Mouse (Mus musculus): ENCODE data around the gene Upf3a. TPM values are rescaled to one million over a fixed set of nuclear protein-coding genes. Genes with fewer than 3 reads are reported as not detected.

Gene Upf3a
- total RNA-seq, 4 experiments from 2014 or later: 24.9 to 36.0 (median 32.3) TPM

Other genes starting within 250 kb of the Upf3a start
- gene 1700029H14Rik, start 223.2 kb upstream of the Upf3a start, total RNA-seq (2022): not detected
- gene Rasa3, start 108.0 kb upstream of the Upf3a start, total RNA-seq (2022): 10 to 100 TPM; 27.8 to 46.6 (median 33.1) TPM
- under 1 TPM in 3 of 4 experiments, not detected in 1; 0.37 to 0.67 (median 0.45) TPM for gene Cfap97d2, start 79.7 kb upstream of the Upf3a start, total RNA-seq (2022)
- gene Cdc16, start 27.9 kb upstream of the Upf3a start, total RNA-seq (2022): 10 to 100 TPM; 57.9 to 64.6 (median 61.9) TPM
- not detected for gene AF366264, start 52.8 kb downstream of the Upf3a start, total RNA-seq (2022)
- gene Champ1, start 84.0 kb downstream of the Upf3a start, total RNA-seq (2022): 10 to 100 TPM; 23.3 to 30.3 (median 29.1) TPM
- gene Coprs, start 104.7 kb downstream of the Upf3a start, total RNA-seq (2022): 10 to 100 TPM; 15.6 to 19.5 (median 18.3) TPM